Mouse (Mus musculus) spleen, adult 2 months (tissue): ENCODE results near the gene Rnf5. TPM values are rescaled to one million over a fixed set of nuclear protein-coding genes. Genes with fewer than 3 reads are reported as not detected.

Source experiments
- DNase-seq, 2 experiments: peaks; one replicate each; pipeline versions ENCODE4 v3.0.0 to v3.0.0-alpha.2; 2012 to 2021; ENCODE audit warnings: low spot score in 2 of 2, low read depth in 1 of 2
- H3K27ac ChIP-seq: fragments of 200-500 bp; 2 replicates; pipeline ENCODE4 v1.5.1; 2012; ENCODE audit warnings: low read length, inconsistent platforms; ENCODE audit not compliant: insufficient read depth
- H3K27me3 ChIP-seq: fragments of 200-500 bp; 2 replicates; pipeline ENCODE4 v1.6.1; 2012; ENCODE audit warnings: mild to moderate bottlenecking, moderate library complexity, low read length, inconsistent platforms; ENCODE audit not compliant: control insufficient read depth, insufficient read depth
- H3K36me3 ChIP-seq: fragments of 200-500 bp; 2 replicates; pipeline ENCODE4 v1.6.1; 2012; ENCODE audit warnings: mild to moderate bottlenecking, low read length, inconsistent platforms; ENCODE audit not compliant: control insufficient read depth, insufficient read depth
- H3K4me1 ChIP-seq: fragments of 200-500 bp; 2 replicates; pipeline ENCODE4 v1.6.1; 2011; ENCODE audit warnings: inconsistent platforms; ENCODE audit not compliant: control insufficient read depth, insufficient read depth, insufficient read length
- H3K4me3 ChIP-seq: fragments of 200-500 bp; 2 replicates; pipeline ENCODE4 v1.5.1; 2011; ENCODE audit warnings: mild to moderate bottlenecking, inconsistent platforms; ENCODE audit not compliant: insufficient read depth, insufficient read length; ENCODE audit errors: extremely low read depth
- CTCF ChIP-seq: fragments of 200-500 bp; IDR thresholded peaks from 2 replicates; pipeline ENCODE4 v1.5.1; 2011; ENCODE audit warnings: mild to moderate bottlenecking, inconsistent platforms; ENCODE audit not compliant: insufficient read depth, insufficient read length, insufficient replicate concordance; ENCODE audit errors: extremely low read depth
- POLR2A ChIP-seq: fragments of 200-500 bp; IDR thresholded peaks from 2 replicates; pipeline ENCODE4 v1.6.1; 2011; ENCODE audit warnings: low read depth, low read length, inconsistent platforms
- WGBS: fragments of 180-500 bp; shearing (Covaris S2); methylation state at CpG from one replicate; pipeline ENCODE4 v1.1.7; 2018; 5-methylcytosine and 5-hydroxymethylcytosine counted together
- polyA plus RNA-seq: library from polyadenylated mRNA; depleted of rRNA; stranded (reverse); fragments of >200 nt; gene quantifications from 2 replicates; pipeline ENCODE4 v1.2.3, GENCODE M21; 2012

The Rnf5 gene
- polyA plus RNA-seq, 1 experiment = 54.1 TPM

- DNase-seq = no peak
- no peak for TF ChIP-seq CTCF
- TF ChIP-seq POLR2A = no peak
- Histone ChIP-seq H3K4me3 (no peak overlapping the region), H3K36me3 (no peaks in the 10 kb centered on the region), H3K4me1 (peaks cover 2% of the 10 kb centered on the region; the same call in 1 of the 2 replicates), H3K27me3 (no peaks in the 10 kb centered on the region), H3K27ac (no peak overlapping the region)
- WGBS = 84% methylated on average over 3 of the region's 3 CpGs
These were observed 38.7 kb downstream of the Rnf5 start for GRCm38 (mm10) chr17:34564796-34565195.

GRCm38 (mm10) chr17:34564003-34564421 is 39.5 kb downstream of the Rnf5 start, which contains the start of gene Notch4:
Gene Notch4 (plus strand): TSS chr17:34564268.
- TF ChIP-seq CTCF (no peak), POLR2A (no peak)
- no peaks in the 10 kb centered on the region for H3K27me3 ChIP-seq
- no peak for DNase-seq
- 0 out of 2 replicates have a peak within 1 kb of the TSS, but pooled peaks have one; percentile 8 for H3K27ac ChIP-seq
- H3K4me3 ChIP-seq = no peak within 1 kb of the TSS
- peaks cover 2% of the 10 kb centered on the region; the same call in 1 of the 2 replicates for H3K4me1 ChIP-seq
- 13% methylated on average over 6 of the region's 6 CpGs for WGBS
- no peaks in the 10 kb centered on the region for H3K36me3 ChIP-seq

GRCm38 (mm10) chr17:34563354-34563753 is 40.1 kb downstream of the Rnf5 start:
- Histone ChIP-seq H3K36me3 (no peaks in the 10 kb centered on the region), H3K27ac (no peak overlapping the region), H3K4me1 (peaks cover 2% of the 10 kb centered on the region; the same call in 1 of the 2 replicates), H3K4me3 (no peak overlapping the region), H3K27me3 (no peaks in the 10 kb centered on the region)
- TF ChIP-seq CTCF (no peak), POLR2A (no peak)
- 88% methylated on average over 11 of the region's 11 CpGs for WGBS
- no peak for DNase-seq

- H3K36me3 ChIP-seq = no peaks in the 10 kb centered on the region
- H3K4me3 ChIP-seq = no peak overlapping the region
- H3K27me3 ChIP-seq = no peaks in the 10 kb centered on the region
- no peak overlapping the region for H3K27ac ChIP-seq
- H3K4me1 ChIP-seq = peaks cover 2% of the 10 kb centered on the region; the same call in 1 of the 2 replicates
- DNase-seq = no peak
- WGBS = 87% methylated on average over 3 of the region's 3 CpGs
- TF ChIP-seq POLR2A (no peak), CTCF (no peak)
These were observed 40.9 kb downstream of the Rnf5 start for GRCm38 (mm10) chr17:34562595-34562994.

- WGBS = 7% methylated on average over 8 of the region's 8 CpGs
- Histone ChIP-seq H3K4me1 (peaks cover 2% of the 10 kb centered on the region; the same call in 1 of the 2 replicates), H3K36me3 (no peaks in the 10 kb centered on the region), H3K27ac (peak overlapping the region; percentile 66), H3K4me3 (peak overlapping the region; percentile 52), H3K27me3 (no peaks in the 10 kb centered on the region)
- peak; percentile 48 to 50 for DNase-seq
- TF ChIP-seq CTCF = no peak
- TF ChIP-seq POLR2A = no peak
These were observed 42.3 kb downstream of the Rnf5 start for GRCm38 (mm10) chr17:34561200-34561599.

- no peaks in the 10 kb centered on the region for H3K27me3 ChIP-seq
- no peak for DNase-seq
- no peaks in the 10 kb centered on the region for H3K36me3 ChIP-seq
- 88% methylated on average over 6 of the region's 6 CpGs for WGBS
- H3K4me3 ChIP-seq = no peak overlapping the region
- H3K27ac ChIP-seq = no peak overlapping the region
- TF ChIP-seq POLR2A (no peak), CTCF (no peak)
- H3K4me1 ChIP-seq = peaks cover 2% of the 10 kb centered on the region; the same call in 1 of the 2 replicates
These were observed 43.1 kb downstream of the Rnf5 start for GRCm38 (mm10) chr17:34560438-34560837.

- TF ChIP-seq CTCF = no peak
- no peak for TF ChIP-seq POLR2A
- no peak overlapping the region for H3K27ac ChIP-seq
- 53% methylated on average over 15 of the region's 15 CpGs for WGBS
- H3K4me1 ChIP-seq = peaks cover 2% of the 10 kb centered on the region; the same call in 1 of the 2 replicates
- DNase-seq = peak; percentile 24 to 26
- no peak overlapping the region for H3K4me3 ChIP-seq
- H3K27me3 ChIP-seq = no peaks in the 10 kb centered on the region
- no peaks in the 10 kb centered on the region for H3K36me3 ChIP-seq
These were observed 43.6 kb downstream of the Rnf5 start for GRCm38 (mm10) chr17:34559895-34560294.
